Mouse (Mus musculus) stomach, embryonic 14.5 days (tissue): ENCODE results near the gene Hist2h3c1. TPM values are rescaled to one million over a fixed set of nuclear protein-coding genes. Genes with fewer than 3 reads are reported as not detected.
A peak's percentile ranks its signal among the peaks of the same experiment; 100 is the strongest.
"Not testable (repeated sequence)": the region's sequence is repeated elsewhere in the genome, so short reads cannot be mapped to it uniquely, and the experiment has no call there.

Source experiments
- ATAC-seq: fragments of 200-750 bp; cut with Nextera tagmentation; 2 replicates; pipeline ENCODE4 v1.8.0; 2017; ENCODE audit warnings: low read depth, moderate TSS enrichment; ENCODE audit not compliant: insufficient number of reproducible peaks, insufficient read depth, low FRiP score
- H3K27ac ChIP-seq: fragments of 300-500 bp; sonication (generic); 2 replicates; pipeline ENCODE4 v1.5.1; 2014; ENCODE audit warnings: mild to moderate bottlenecking, low read length, moderate library complexity, mixed read lengths
- H3K27me3 ChIP-seq: fragments of 300-500 bp; sonication (generic); 2 replicates; pipeline ENCODE4 v1.6.1; 2014; ENCODE audit warnings: low read length, control low read depth, mixed read lengths; ENCODE audit not compliant: control insufficient read depth, insufficient read depth
- H3K36me3 ChIP-seq: fragments of 300-500 bp; sonication (generic); 2 replicates; pipeline ENCODE4 v1.6.1; 2014; ENCODE audit warnings: mild to moderate bottlenecking, control low read depth, low read length, moderate library complexity, mixed read lengths; ENCODE audit not compliant: control insufficient read depth, insufficient read depth
- H3K4me1 ChIP-seq: fragments of 300-500 bp; sonication (generic); 2 replicates; pipeline ENCODE4 v1.6.1; 2014; ENCODE audit warnings: low read length, control low read depth, mixed read lengths; ENCODE audit not compliant: control insufficient read depth, insufficient read depth
- H3K4me2 ChIP-seq: fragments of 300-500 bp; sonication (generic); replicated peaks from 2 replicates; pipeline ENCODE4 v1.6.1; 2014; ENCODE audit warnings: low read depth, low read length, control low read depth
- H3K4me3 ChIP-seq: fragments of 300-500 bp; sonication (generic); 2 replicates; pipeline ENCODE4 v1.5.1; 2014; ENCODE audit warnings: low read depth, low read length, control low read depth
- H3K9ac ChIP-seq: fragments of 300-500 bp; sonication (generic); replicated peaks from 2 replicates; pipeline ENCODE4 v1.6.1; 2014; ENCODE audit warnings: low read depth, mild to moderate bottlenecking, control low read depth, low read length, moderate library complexity, mixed read lengths
- H3K9me3 ChIP-seq: fragments of 300-500 bp; sonication (generic); 2 replicates; pipeline ENCODE4 v1.6.1; 2016; ENCODE audit warnings: low read depth, low read length, control low read depth; ENCODE audit not compliant: control insufficient read depth
- WGBS: fragments of 180-500 bp; shearing (Covaris S2); extraction: QIAGEN DNeasy Blood & Tissue Kit; methylation state at CpG from one replicate; pipeline ENCODE4 v1.1.7; 2014; 5-methylcytosine and 5-hydroxymethylcytosine counted together
- polyA plus RNA-seq: library from polyadenylated mRNA; unstranded; fragments of >200 nt; fragmentation: Nextera tagmentation; extraction: Ambion mirVana; gene quantifications from 2 replicates; pipeline ENCODE4 v1.2.1, GENCODE M21; 2014

Gene Hist2h3c1
- 1.4 and 3.0 TPM in 2 replicates for polyA plus RNA-seq

- H3K9ac ChIP-seq = peak within 1 kb of the TSS; percentile 48
- H3K4me2 ChIP-seq = peak within 1 kb of the TSS; percentile 49
- not testable (repeated sequence) for H3K9me3 ChIP-seq, H3K27me3 ChIP-seq, H3K36me3 ChIP-seq
- WGBS = no CpG with 5 or more reads among the region's 47 CpGs
- H3K4me1 ChIP-seq = peaks cover 16% of the 10 kb centered on the region; the same call in 1 of the 2 replicates
- ATAC-seq = peak; percentile 93
- peak within 1 kb of the TSS; percentile 33 for H3K4me3 ChIP-seq
- peak within 1 kb of the TSS; percentile 35; the same call in 1 of the 2 replicates for H3K27ac ChIP-seq
These were observed at the start of gene Hist2h3c1 for GRCm38 (mm10) chr3:96246427-96246856. Gene Hist2h3c1, plus strand, starts transcription at chr3:96246685.

- Histone ChIP-seq H3K9ac (peak overlapping the region; percentile 53), H3K4me1 (peaks cover 4% of the 10 kb centered on the region; the same call in 1 of the 2 replicates), H3K4me3 (peak overlapping the region; percentile 52), H3K27ac (peak overlapping the region; percentile 86), H3K27me3 (no peaks in the 10 kb centered on the region), H3K9me3 (no peaks in the 10 kb centered on the region), H3K36me3 (no peaks in the 10 kb centered on the region; the same call in 1 of the 2 replicates), H3K4me2 (peak overlapping the region; percentile 98)
- ATAC-seq = peak; percentile 88
- under 1% methylated on average over 50 of the region's 50 CpGs for WGBS
These were observed 49.2 kb upstream of the Hist2h3c1 start for GRCm38 (mm10) chr3:96197129-96197749.

- Histone ChIP-seq H3K27me3 (no peaks in the 10 kb centered on the region), H3K9me3 (no peaks in the 10 kb centered on the region), H3K4me3 (peak overlapping the region; percentile 52), H3K4me2 (peak overlapping the region; percentile 98), H3K9ac (no peak overlapping the region), H3K4me1 (peaks cover 4% of the 10 kb centered on the region; the same call in 1 of the 2 replicates), H3K36me3 (no peaks in the 10 kb centered on the region; the same call in 1 of the 2 replicates), H3K27ac (no peak overlapping the region)
- peak; percentile 56; the same call in 1 of the 2 replicates for ATAC-seq
- WGBS = 7% methylated on average over 6 of the region's 6 CpGs
These were observed 48.3 kb upstream of the Hist2h3c1 start for GRCm38 (mm10) chr3:96198181-96198580.

GRCm38 (mm10) chr3:96198601-96199251 is 47.8 kb upstream of the Hist2h3c1 start:
- not testable (repeated sequence) for H3K36me3 ChIP-seq, H3K9ac ChIP-seq, H3K27me3 ChIP-seq, ATAC-seq, H3K4me3 ChIP-seq, H3K9me3 ChIP-seq, H3K4me1 ChIP-seq, H3K4me2 ChIP-seq, H3K27ac ChIP-seq
- WGBS = 30% methylated on average over 6 of the region's 8 CpGs

- H3K4me2 ChIP-seq = no peak overlapping the region
- H3K4me1 ChIP-seq = peaks cover 4% of the 10 kb centered on the region; the same call in 1 of the 2 replicates
- no peaks in the 10 kb centered on the region; the same call in 1 of the 2 replicates for H3K36me3 ChIP-seq
- no peak overlapping the region for H3K9ac ChIP-seq
- WGBS = 39% methylated on average over 2 of the region's 2 CpGs
- no peak overlapping the region for H3K27ac ChIP-seq
- no peaks in the 10 kb centered on the region for H3K9me3 ChIP-seq
- H3K27me3 ChIP-seq = no peaks in the 10 kb centered on the region
- ATAC-seq = no peak
- H3K4me3 ChIP-seq = no peak overlapping the region
These were observed 46.8 kb upstream of the Hist2h3c1 start for GRCm38 (mm10) chr3:96199731-96200130.

- WGBS = 74% methylated on average over 3 of the region's 3 CpGs
- no peak for ATAC-seq
- Histone ChIP-seq H3K9ac (no peak overlapping the region), H3K9me3 (no peaks in the 10 kb centered on the region), H3K27ac (no peak overlapping the region), H3K4me3 (no peak overlapping the region), H3K4me1 (no peaks in the 10 kb centered on the region), H3K36me3 (no peaks in the 10 kb centered on the region), H3K4me2 (no peak overlapping the region), H3K27me3 (no peaks in the 10 kb centered on the region)
These were observed 38.7 kb upstream of the Hist2h3c1 start for GRCm38 (mm10) chr3:96207819-96208218.

GRCm38 (mm10) chr3:96209242-96209641 is 37.2 kb upstream of the Hist2h3c1 start:
- Histone ChIP-seq H3K4me1 (no peaks in the 10 kb centered on the region), H3K9ac (no peak overlapping the region), H3K4me3 (no peak overlapping the region), H3K4me2 (no peak overlapping the region), H3K9me3 (no peaks in the 10 kb centered on the region), H3K27me3 (no peaks in the 10 kb centered on the region), H3K27ac (no peak overlapping the region), H3K36me3 (no peaks in the 10 kb centered on the region)
- WGBS = 27% methylated on average over 15 of the region's 15 CpGs
- no peak for ATAC-seq

- ATAC-seq = no peak
- under 1% methylated on average over 12 of the region's 12 CpGs for WGBS
These were observed 27.3 kb upstream of the Hist2h3c1 start for GRCm38 (mm10) chr3:96219191-96219641.

More at GRCm38 (mm10) chr3:96219191-96219641, 27.3 kb upstream of the Hist2h3c1 start:
- Histone ChIP-seq H3K9me3 (no peaks in the 10 kb centered on the region), H3K27ac (peak overlapping the region; percentile 96), H3K4me2 (peak overlapping the region; percentile 90), H3K27me3 (no peaks in the 10 kb centered on the region), H3K9ac (peak overlapping the region; percentile 57), H3K4me3 (peak overlapping the region; percentile 46), H3K36me3 (no peaks in the 10 kb centered on the region), H3K4me1 (peaks cover 22% of the 10 kb centered on the region)
